Mouse (Mus musculus) heart, adult 2 months (tissue): Measurements from ENCODE around the gene Sox21.

ENCODE experiments used
- CTCF ChIP-seq: fragments of 200-600 bp; IDR thresholded peaks from 2 replicates; pipeline ENCODE4 v1.8.1; 2022; ENCODE audit warnings: antibody characterized with exemption, mild to moderate bottlenecking, moderate library complexity
- EP300 ChIP-seq: fragments of 200-500 bp; IDR thresholded peaks from 2 replicates; pipeline ENCODE4 v1.6.1; 2011; ENCODE audit warnings: low read depth, low read length, control low read depth; ENCODE audit not compliant: insufficient read depth

- TF ChIP-seq CTCF: no peak
- TF ChIP-seq EP300: no peak
These were observed 10.9 kb downstream of the Sox21 start for GRCm38 (mm10) chr14:118225911-118226310.
